Mouse (Mus musculus) testis, adult 2 months (tissue): ENCODE measurements at regions not wholly inside any gene's neighbourhood (a gene's known extent, or its start where the extent isn't known, plus 50 kb on each side); places are given as distances from the start of the nearest gene placed in this dataset.

Experiments
- CTCF ChIP-seq: fragments of 200-500 bp; IDR thresholded peaks from 2 replicates; pipeline ENCODE4 v1.5.1; 2012; ENCODE audit warnings: low read depth, mild to moderate bottlenecking, inconsistent platforms, low read length, moderate library complexity; ENCODE audit not compliant: control insufficient read depth, insufficient read depth, insufficient replicate concordance
- POLR2A ChIP-seq: fragments of 200-500 bp; IDR thresholded peaks from 2 replicates; pipeline ENCODE4 v1.6.1; 2012; ENCODE audit warnings: low read depth, mild to moderate bottlenecking, inconsistent platforms, low read length, moderate library complexity; ENCODE audit not compliant: control insufficient read depth

DNA sequence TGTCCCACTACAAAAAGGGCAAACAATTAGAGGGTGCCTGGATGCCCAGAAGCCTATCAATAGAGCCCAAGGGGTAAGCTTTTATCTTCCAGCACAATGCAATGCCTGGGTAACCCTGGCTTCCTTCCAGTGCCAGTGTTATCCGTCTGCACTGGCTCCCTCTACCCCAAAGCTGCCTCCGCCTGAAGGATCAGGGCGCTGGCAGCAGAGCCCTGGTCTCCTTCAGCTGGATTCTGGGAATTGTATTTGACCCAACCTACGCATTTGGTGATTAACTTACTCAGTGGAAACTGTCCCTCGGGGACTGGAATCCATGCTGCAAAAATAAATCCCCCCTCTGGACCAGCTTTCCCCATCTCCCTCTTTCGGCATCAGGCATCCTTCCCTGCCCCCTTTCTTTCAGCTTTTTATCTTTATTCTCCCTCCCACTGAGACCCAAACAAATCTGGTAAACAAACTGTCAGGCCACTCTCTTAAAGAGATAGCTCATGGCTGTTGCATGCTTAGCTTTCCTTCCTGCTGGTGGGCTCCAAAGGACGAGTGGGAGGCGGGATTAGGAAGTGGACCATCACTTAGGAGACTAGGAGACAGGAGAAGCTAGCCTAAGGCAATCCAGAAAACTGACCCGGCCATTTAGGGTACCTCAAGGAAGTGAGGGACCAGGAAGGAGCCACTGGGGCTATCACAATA, 111.5 kb upstream of the Haao start:
- TF ChIP-seq POLR2A (no peak), CTCF (no peak)
